Mouse (Mus musculus) neural tube, embryonic 11.5 days (tissue): Measurements from ENCODE around the gene Secisbp2l. TPM values are rescaled to one million over a fixed set of nuclear protein-coding genes. Genes with fewer than 3 reads are reported as not detected.

Experiments
- ATAC-seq: fragments of 200-750 bp; cut with Nextera tagmentation; 2 replicates; pipeline ENCODE4 v1.8.0; 2017; ENCODE audit warnings: moderate number of reproducible peaks, mild to moderate bottlenecking, moderate TSS enrichment, moderate library complexity; ENCODE audit not compliant: insufficient read depth, low FRiP score, low TSS enrichment
- DNase-seq: peaks from one replicate; pipeline ENCODE4 v3.0.0-alpha.2; 2015; ENCODE audit warnings: low spot score
- H3K27ac ChIP-seq: fragments of 300-500 bp; sonication (generic); 2 replicates; pipeline ENCODE4 v1.5.1; 2014; ENCODE audit warnings: low read depth, mild to moderate bottlenecking, low read length
- H3K27me3 ChIP-seq: fragments of 300-500 bp; sonication (generic); 2 replicates; pipeline ENCODE4 v1.6.1; 2014; ENCODE audit warnings: mild to moderate bottlenecking, low read length, mixed read lengths; ENCODE audit not compliant: control insufficient read depth, insufficient read depth
- H3K36me3 ChIP-seq: fragments of 300-500 bp; sonication (generic); 2 replicates; pipeline ENCODE4 v1.6.1; 2014; ENCODE audit warnings: mild to moderate bottlenecking, low read length, moderate library complexity, mixed read lengths; ENCODE audit not compliant: control insufficient read depth, insufficient read depth
- H3K4me1 ChIP-seq: fragments of 300-500 bp; sonication (generic); 2 replicates; pipeline ENCODE4 v1.6.1; 2014; ENCODE audit warnings: low read length, mixed read lengths; ENCODE audit not compliant: control insufficient read depth, insufficient read depth
- H3K4me2 ChIP-seq: fragments of 300-500 bp; sonication (generic); 2 replicates; pipeline ENCODE4 v1.6.1; 2014; ENCODE audit warnings: low read depth, mild to moderate bottlenecking, moderate library complexity
- H3K4me3 ChIP-seq: fragments of 300-500 bp; sonication (generic); 2 replicates; pipeline ENCODE4 v1.5.1; 2014; ENCODE audit warnings: low read depth, low read length
- H3K9ac ChIP-seq: fragments of 300-500 bp; sonication (generic); 2 replicates; pipeline ENCODE4 v1.6.1; 2014; ENCODE audit warnings: mild to moderate bottlenecking, low read length
- H3K9me3 ChIP-seq: fragments of 300-500 bp; sonication (generic); 2 replicates; pipeline ENCODE4 v1.6.1; 2016; ENCODE audit warnings: low read length; ENCODE audit not compliant: control insufficient read depth
- WGBS: fragments of 180-500 bp; shearing (Covaris S2); extraction: QIAGEN DNeasy Blood & Tissue Kit; methylation state at CpG from one replicate; pipeline ENCODE4 v1.1.7; 2014; 5-methylcytosine and 5-hydroxymethylcytosine counted together
- polyA plus RNA-seq: library from polyadenylated mRNA; unstranded; fragments of >200 nt; fragmentation: Nextera tagmentation; extraction: Ambion mirVana; gene quantifications from 2 replicates; pipeline ENCODE4 v1.2.1, GENCODE M21; 2014

Gene Secisbp2l
- polyA plus RNA-seq, 1 experiment from 2014 or later = 30.3 TPM

- Histone ChIP-seq H3K36me3 (no peaks in the 10 kb centered on the region), H3K4me1 (no peaks in the 10 kb centered on the region), H3K4me2 (no peak overlapping the region), H3K4me3 (no peak overlapping the region), H3K27me3 (no peaks in the 10 kb centered on the region), H3K9me3 (no peaks in the 10 kb centered on the region), H3K9ac (no peak overlapping the region), H3K27ac (no peak overlapping the region)
- 89% methylated on average over 4 of the region's 4 CpGs for WGBS
- no peak for DNase-seq
- no peak for ATAC-seq
Measured at GRCm38 (mm10) chr2:125790242-125790641, 7.6 kb upstream of the Secisbp2l start.

DNA sequence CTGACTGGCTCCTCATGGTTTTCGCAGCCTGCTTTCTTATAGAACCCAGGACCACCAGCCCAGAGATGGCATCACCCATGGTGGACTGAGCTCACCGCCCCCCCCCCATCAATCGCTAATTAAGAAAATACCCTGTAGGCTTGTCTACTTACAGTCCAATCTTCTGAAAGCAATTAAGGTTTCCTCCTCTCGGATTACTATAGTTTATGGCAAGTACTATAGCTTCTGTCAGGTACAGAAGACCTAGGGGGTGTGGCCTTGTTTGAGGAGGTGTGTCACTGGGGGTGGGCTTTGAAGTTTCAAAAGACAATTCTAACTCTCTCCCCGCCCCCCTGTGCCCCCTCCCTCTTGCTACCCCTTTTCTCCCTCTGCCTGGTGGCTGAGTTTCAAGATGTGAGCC is 6.6 kb upstream of the Secisbp2l start:
- no peak for ATAC-seq
- Histone ChIP-seq H3K4me2 (no peak overlapping the region), H3K27me3 (no peaks in the 10 kb centered on the region), H3K27ac (no peak overlapping the region), H3K36me3 (no peaks in the 10 kb centered on the region), H3K4me1 (no peaks in the 10 kb centered on the region), H3K9me3 (no peaks in the 10 kb centered on the region), H3K9ac (no peak overlapping the region), H3K4me3 (no peak overlapping the region)
- WGBS = 66% methylated on average over 5 of the region's 5 CpGs
- no peak for DNase-seq

DNA sequence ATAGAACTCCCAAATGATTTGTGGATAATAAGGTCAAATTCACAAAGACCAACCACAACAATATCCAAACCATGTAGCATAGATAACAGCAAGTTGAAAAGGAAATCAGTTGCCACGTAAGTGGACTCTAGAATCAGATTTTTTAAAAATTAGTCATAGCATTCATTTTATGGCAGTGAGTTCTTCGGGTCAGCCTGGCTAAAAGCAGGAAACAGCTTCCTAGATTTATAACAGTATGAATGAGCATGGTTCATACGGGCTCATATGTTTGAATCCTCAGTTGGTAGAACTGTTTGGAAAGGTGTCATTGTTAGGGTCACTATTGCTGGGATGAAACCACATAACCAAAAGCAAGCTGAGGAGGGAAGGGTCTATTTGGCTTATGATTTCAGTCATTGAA is 6.1 kb upstream of the Secisbp2l start:
- WGBS = 79% methylated on average over 3 of the region's 3 CpGs
- no peak overlapping the region for H3K4me3 ChIP-seq

GRCm38 (mm10) chr2:125788351-125788750 is 5.7 kb upstream of the Secisbp2l start:
- H3K36me3 ChIP-seq = no peaks in the 10 kb centered on the region
- no peak overlapping the region for H3K27ac ChIP-seq
- H3K4me3 ChIP-seq = no peak overlapping the region
- no peaks in the 10 kb centered on the region for H3K9me3 ChIP-seq
- no peak for ATAC-seq
- no peaks in the 10 kb centered on the region for H3K4me1 ChIP-seq
- no peak for DNase-seq
- H3K9ac ChIP-seq = no peak overlapping the region
- no peaks in the 10 kb centered on the region for H3K27me3 ChIP-seq
- no peak overlapping the region for H3K4me2 ChIP-seq

More for the DNA sequence above, 6.1 kb upstream of the Secisbp2l start:
- no peaks in the 10 kb centered on the region for H3K9me3 ChIP-seq
- no peaks in the 10 kb centered on the region for H3K4me1 ChIP-seq
- no peak overlapping the region for H3K27ac ChIP-seq
- H3K4me2 ChIP-seq = no peak overlapping the region
- ATAC-seq = no peak
- no peak overlapping the region for H3K9ac ChIP-seq
- no peaks in the 10 kb centered on the region for H3K27me3 ChIP-seq
- no peaks in the 10 kb centered on the region for H3K36me3 ChIP-seq
- no peak for DNase-seq

DNA sequence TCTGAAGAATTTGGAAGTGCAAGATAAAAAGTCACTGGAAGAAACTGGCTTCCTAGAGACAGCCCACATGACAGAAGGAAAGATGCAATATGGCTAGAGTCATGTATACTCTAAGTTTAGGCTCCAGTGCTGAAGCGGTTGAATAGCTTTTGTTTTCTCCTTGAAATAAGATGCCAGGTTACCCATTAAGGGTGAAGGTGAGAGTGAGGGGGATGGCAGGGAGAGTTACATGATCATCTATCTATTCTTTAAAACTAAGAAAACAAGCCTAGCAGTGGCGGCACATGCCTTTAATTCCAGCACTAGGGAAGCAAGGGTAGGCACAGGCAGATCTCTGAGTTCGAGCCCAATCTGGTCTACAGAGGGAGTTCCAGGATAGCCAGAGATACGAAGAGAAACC is 2.4 kb upstream of the Secisbp2l start:
- DNase-seq (no peak), ATAC-seq (no peak)
- Histone ChIP-seq H3K9me3 (no peaks in the 10 kb centered on the region), H3K36me3 (no peaks in the 10 kb centered on the region), H3K27ac (no peak overlapping the region), H3K4me1 (no peaks in the 10 kb centered on the region; the same call in 1 of the 2 replicates), H3K9ac (no peak overlapping the region), H3K27me3 (no peaks in the 10 kb centered on the region), H3K4me2 (no peak overlapping the region), H3K4me3 (no peak overlapping the region)
- WGBS = 76% methylated on average over 4 of the region's 4 CpGs

- no peak for ATAC-seq
- WGBS = 68% methylated on average over 4 of the region's 4 CpGs
Measured at GRCm38 (mm10) chr2:125784392-125784791, 1.7 kb upstream of the Secisbp2l start.

DNA sequence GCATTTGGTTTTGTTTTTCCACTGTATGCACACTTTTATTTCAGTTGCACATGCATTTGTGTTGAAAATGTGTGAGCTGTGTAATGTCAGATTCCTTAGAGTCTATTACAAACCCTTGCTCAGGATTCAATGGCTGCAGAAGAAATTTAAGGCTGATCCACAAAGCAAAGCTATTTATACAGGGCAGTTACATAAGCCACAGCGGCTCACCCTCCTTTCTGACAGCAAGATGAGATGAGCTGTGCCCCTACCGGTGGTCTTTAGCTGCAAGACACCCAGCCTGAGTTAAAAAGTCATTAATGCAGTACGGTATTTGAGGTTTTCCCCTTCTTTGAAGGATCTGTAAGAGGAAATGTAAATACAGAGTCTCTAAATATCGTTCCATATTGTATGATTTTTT is 1.2 kb upstream of the Secisbp2l start:
- Histone ChIP-seq H3K4me1 (no peaks in the 10 kb centered on the region; the same call in 1 of the 2 replicates), H3K9me3 (no peaks in the 10 kb centered on the region), H3K27ac (no peak overlapping the region), H3K4me2 (no peak overlapping the region), H3K27me3 (no peaks in the 10 kb centered on the region), H3K9ac (no peak overlapping the region), H3K4me3 (no peak overlapping the region), H3K36me3 (no peaks in the 10 kb centered on the region)
- 57% methylated on average over 4 of the region's 4 CpGs for WGBS
- DNase-seq = no peak
- no peak for ATAC-seq

More at GRCm38 (mm10) chr2:125784392-125784791, 1.7 kb upstream of the Secisbp2l start:
- Histone ChIP-seq H3K27me3 (no peaks in the 10 kb centered on the region), H3K4me3 (no peak overlapping the region), H3K4me1 (no peaks in the 10 kb centered on the region; the same call in 1 of the 2 replicates), H3K4me2 (no peak overlapping the region), H3K27ac (no peak overlapping the region), H3K36me3 (no peaks in the 10 kb centered on the region), H3K9ac (no peak overlapping the region), H3K9me3 (no peaks in the 10 kb centered on the region)
- DNase-seq = no peak

DNA sequence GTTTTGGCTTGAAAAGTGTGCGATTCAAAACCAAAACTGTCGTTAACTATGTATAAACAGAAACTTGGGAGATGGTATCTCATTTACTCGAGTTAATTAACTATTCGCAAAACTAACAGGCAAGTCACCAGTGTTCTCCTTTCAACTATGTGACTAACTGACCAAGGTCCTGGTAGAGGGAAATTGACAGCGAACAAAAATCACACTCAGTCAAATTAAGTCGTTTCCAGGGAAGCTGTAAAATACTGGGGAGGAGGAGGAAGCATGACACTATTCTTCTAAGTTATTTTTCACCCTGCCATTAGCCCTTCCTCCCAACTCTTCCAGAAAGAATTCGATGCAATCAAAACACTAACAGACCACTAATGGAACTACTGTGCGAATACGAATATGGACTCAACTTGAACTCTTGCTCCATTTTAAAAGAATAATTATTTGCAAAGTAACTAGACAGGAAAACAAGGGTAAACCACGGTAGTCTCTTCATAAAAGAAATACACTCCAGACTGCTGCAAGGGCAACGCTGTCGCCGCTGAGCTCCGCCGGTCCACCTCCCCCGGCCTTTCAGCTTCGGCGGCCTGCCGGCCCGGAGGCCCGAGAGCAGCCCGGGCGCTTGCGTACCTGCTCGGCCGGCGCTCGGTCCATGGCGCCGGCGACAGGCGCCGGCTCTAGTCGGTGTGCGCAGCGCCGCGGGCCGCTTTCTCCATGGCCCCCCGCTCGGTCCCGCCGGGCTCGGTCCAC is 522 bp downstream of the Secisbp2l start:
- Histone ChIP-seq H3K27me3 (no peaks in the 10 kb centered on the region), H3K27ac (peak overlapping the region; percentile 73; the same call in 1 of the 2 replicates), H3K36me3 (no peaks in the 10 kb centered on the region), H3K4me1 (no peaks in the 10 kb centered on the region; the same call in 1 of the 2 replicates), H3K4me3 (peak overlapping the region; percentile 89), H3K4me2 (peak overlapping the region; percentile 59), H3K9ac (peak overlapping the region; percentile 90), H3K9me3 (no peaks in the 10 kb centered on the region)
- DNase-seq (no peak), ATAC-seq (peak; percentile 29)
- 5% methylated on average over 37 of the region's 44 CpGs for WGBS

GRCm38 (mm10) chr2:125781006-125781405 is 1.7 kb downstream of the Secisbp2l start:
- Histone ChIP-seq H3K36me3 (no peaks in the 10 kb centered on the region), H3K27ac (no peak overlapping the region), H3K4me3 (no peak overlapping the region), H3K4me1 (no peaks in the 10 kb centered on the region; the same call in 1 of the 2 replicates), H3K9ac (no peak overlapping the region), H3K4me2 (no peak overlapping the region), H3K9me3 (no peaks in the 10 kb centered on the region), H3K27me3 (no peaks in the 10 kb centered on the region)
- ATAC-seq (no peak), DNase-seq (no peak)
- 82% methylated on average over 2 of the region's 2 CpGs for WGBS
